Mouse (Mus musculus) v-Abl transformed pro-B cells (cell line): ENCODE data around the gene Hipk3.

Experiments
- in situ Hi-C, 2 experiments: fragments of 400-800 bp; cut with MboI; formaldehyde crosslinking; loops; one replicate each; pipeline ENCODE4 v1.15.1; 2025; ENCODE audit not compliant: unreplicated experiment in 2 of 2

Hipk3 gene

DNA sequence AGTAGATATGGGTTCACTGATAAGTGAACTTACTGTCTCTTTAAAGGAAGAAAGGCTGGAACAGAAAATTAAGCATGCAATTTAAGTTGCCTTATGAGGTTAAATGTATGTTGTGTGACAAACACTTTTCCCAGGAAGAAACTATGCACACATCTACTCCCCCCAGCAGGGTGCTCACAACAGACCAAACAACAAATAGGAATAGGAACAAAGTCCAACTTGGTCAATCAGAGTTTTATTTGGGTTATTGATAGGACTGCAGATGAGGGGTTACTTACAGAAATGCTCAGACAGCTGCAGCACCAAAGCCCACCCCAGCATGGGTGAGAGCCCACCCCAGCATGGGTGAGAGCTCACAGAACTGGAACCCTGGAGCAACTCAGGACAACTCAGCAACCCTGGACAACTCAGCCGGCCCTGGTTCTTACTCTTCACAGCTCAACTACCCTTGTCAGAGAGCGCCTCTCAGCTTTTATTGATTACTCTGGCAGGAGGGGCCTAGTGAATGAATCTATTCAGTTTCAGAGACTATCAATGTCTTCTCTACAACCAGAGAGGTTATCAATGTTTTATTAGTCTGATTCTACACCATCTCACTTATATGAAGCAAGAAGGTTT is 16.7 kb downstream of the Hipk3 start:
- in situ Hi-C loops: no loop called here

DNA sequence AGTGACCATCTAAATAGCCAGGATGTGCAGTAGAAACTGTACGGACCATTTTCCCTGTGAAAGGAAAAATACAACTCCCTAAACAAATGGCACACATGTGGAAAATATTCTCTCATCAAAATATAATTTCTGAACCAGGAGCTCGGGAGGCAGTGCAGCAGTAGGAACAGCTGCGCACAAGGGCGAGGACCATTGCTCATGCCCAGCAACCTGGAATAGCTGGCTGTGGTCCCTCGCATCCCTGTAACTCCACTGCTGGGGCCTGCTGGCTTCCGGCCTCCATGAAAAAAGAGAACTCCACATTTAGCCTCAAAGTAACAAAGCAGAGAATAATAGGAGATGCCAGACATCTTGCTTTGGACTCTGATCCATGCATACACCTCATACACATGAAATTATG is 22.2 kb downstream of the Hipk3 start:
- in situ Hi-C loops: no loop called here

DNA sequence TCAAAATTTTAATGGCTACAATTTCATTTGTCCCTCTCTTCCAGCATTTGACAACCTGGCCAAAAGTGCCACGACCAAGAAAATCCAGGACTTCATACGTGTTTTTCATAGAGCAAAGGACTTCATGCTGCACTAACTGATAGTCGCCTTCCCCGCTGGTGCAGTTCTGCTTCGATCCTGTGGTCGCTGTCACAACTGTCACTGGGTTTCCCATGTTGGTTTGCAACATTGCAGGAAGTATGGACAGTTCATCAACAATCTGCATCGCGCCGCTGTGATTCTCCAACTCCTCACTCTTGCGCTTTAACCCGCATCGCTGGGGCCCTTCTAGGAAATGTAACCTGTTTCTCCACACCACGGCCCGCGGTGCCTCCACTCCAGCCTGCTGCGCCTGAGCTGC is 23.1 kb downstream of the Hipk3 start:
- in situ Hi-C loops: no loop called here

DNA sequence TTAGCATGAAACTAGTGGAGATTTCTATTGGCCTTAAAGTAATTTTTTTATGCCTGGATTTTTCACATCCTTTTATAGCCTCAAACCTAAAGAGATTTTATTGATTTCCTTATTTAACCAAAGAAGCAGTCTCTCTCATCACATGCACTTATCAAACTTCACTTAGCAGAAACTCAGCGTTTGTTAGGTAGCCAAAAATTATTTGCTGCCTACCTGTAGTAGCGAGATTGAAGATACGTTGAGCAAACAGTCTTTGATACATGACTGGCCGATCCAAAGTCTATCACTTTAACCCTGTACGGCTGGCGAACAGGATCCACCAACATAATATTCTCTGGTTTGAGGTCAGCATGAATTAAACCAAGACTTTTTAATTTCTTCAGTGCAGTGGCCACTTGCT is 23.7 kb downstream of the Hipk3 start:
- in situ Hi-C loops: no loop called here

DNA sequence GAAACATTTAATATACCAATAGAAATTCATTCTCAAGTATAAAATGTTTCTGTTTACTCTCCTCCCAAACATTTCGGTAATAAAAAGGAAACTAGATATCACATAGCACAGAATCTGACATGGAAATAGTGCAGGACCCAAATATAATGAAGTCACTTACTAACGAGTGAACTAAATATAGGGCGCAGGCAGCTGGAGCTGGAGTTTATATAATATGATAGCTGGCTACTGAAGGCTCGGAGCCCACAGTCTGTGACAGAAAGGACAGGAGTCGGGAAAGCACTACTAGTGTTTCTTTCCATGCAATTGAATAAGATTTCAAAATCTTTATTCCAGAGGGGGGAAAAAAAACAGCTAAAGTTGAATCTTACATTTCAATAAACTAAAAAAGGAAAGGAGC is 25.8 kb downstream of the Hipk3 start:
- in situ Hi-C loops: no loop called here

DNA sequence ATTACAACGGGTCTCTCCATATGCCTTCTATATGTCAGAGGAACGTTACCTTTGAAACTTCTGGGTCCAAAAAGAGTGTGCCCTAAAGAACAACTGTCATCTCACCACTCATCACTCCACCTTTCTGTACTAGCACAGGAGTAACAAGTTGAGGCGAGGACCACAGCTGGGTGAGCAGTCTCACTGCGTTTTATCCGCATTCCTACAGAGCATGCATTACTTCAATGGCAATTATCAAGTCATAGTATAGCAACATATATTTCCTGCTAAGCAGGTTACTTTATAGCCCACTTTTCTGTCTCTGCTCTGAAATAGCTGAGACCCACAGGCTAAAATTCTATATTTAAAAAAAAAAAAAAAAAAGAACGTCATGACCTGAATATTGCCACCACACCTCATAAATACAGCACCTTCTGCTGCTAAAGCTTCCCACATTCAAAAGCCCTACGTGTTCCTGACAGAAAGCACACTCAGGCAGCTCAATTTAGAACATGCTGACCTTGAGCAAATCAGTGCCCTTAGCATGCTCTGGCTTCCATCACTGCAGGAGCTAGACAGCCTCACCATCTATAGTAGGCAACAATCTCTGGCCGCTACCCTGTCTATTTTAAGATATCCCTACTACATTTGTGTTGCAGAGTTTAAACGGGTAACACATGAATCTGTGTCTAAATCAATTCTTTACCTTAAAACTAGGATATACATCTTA is 27.2 kb downstream of the Hipk3 start:
- in situ Hi-C loops: no loop called here

DNA sequence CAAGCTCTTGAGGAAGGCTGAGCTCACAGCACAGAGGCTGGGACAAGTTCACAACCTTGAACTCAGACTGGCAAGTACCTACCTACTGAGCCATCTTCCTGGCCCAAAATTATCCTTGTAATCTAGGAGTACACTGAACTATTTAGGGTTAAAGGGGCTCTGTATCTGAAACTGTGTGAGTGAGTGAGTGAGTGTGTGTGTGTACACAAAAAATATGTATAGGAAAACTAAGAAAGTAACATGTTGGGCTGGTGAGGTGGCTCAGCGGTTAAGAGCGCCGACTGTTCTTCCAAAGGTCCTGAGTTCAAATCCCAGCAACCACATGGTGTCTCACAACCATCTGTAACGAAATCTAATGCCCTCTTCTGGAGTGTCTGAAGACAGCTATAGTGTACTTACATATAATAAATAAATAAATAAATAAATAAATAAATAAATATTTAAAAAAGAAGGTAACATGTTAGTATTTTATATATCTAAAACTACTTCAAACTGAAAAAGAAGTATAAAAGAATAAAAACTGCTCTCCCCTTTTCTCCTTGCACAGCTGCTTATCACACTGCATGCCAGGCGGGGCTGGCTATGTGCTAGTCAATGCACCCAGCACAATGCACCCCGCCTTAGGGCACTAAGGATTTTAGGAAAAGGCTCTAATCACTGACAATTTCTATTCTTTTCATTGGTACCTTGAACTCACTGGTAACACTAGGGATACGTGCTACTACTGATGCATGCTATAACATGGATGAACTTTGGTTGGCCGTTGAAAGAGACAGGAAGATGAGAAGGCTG is 28.4 kb downstream of the Hipk3 start:
- in situ Hi-C loops: no loop called here

DNA sequence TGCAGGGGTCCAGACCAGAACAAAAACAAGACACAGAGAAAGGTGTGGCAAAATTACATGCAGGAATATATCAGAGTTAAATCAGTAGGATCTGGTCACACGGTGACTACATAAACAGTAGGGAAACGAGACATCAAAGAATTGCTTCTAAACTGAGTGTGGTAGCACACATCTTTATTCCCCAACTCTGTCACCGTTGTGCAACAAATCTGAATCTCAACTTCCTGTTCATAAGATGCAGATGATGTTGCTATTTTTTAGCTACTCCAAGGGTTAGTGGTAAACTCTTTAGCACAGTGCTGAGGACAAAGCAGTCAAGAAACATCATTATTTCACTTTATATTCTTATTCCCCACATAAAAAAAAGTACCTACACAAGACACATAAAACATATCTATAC is 34.2 kb downstream of the Hipk3 start:
- in situ Hi-C loops: no loop called here

DNA sequence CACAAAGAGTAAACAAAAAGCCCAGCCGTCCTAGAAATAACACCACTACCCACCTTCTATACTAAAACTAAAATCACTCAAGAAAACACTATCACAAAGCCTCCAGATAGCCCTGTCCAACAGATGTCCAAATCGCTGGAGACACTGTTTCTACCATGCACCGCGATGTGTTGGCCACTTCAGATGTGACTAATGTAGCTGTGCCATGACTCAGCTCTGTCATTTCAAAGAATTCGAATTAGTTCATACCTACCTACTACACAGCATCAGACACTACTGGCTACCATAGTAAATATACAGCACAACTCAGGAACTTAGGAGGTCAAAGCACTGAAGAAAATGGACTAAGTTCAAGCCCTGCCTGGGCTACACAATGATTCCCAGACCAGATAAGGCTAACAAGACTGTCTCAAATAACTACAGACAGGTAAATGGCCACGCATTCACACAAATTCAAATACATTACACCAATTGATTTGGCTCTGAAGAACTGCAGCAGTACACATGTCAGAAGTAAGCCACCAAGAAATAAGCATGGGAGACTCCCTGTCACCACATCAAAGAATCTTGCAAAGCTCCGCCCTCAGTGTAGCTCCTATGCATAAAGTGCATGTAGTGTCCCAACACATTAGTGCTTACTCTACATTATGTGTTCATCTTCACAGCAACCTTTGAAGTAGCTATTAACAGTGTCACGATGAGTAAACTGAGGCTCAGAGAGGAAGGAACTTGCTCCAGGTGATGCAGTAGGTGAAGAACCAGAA is 35.5 kb downstream of the Hipk3 start:
- in situ Hi-C loops: no loop called here

DNA sequence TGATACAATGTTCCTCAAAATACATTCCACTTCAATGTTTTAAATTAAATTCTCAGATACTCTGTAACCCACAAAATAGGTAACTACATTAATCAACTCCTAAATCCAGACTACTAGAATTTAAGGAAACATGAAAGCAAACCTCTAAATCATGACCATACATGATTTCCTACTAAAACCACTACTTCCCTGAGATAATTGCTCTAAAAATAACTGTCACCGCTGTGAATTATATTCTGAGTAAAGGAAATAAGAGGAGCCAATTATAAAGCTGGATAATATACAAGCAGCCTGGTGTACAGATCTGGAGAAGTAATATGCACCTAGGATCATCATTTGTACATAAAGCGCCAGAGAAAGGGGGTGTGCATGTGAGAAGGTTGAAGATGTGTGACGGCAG is 37.1 kb downstream of the Hipk3 start:
- in situ Hi-C loops: no loop called here

DNA sequence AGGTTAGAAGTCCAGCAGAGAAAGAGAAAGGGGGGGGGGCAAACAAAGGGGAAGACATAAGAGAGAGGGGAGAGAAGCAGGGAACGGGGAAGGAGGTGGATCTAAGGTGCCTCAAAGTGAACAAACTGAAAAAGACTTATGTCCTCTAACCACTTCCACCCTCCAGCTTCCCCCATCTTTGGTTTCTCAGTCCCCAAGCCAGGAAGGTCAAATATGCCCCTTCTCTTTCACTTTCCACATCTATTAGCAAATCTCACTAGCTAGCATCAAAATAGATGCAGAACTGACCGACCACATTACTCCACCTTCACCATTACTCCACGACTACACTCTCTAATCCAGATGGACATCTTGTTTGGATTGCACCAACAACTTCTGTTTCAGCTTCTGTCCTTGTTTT is 43.6 kb downstream of the Hipk3 start:
- in situ Hi-C loops: loop anchor here (5.0 kb wide), 3 partner anchors 37 to 137 kb away; no protein-coding TSS in a partner anchor

DNA sequence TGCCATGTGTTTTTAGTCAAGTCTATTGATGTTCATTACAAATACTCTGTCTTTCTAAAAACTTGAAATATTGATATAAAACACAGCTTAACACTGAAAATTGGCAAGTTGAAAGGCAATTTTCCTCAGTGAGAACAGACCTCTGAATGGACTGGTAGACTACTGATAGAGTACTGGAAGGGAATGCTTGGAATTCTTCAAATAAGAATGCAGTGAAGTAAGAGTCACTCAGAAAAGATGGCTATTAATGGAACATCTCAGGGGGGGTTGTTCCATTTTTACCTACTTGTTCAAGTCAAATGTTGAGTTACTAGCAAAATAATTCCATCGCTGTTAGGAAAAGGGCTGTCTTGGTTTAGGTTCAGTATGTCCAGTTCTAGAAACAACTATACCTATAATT is 45.1 kb downstream of the Hipk3 start:
- in situ Hi-C loops: loop anchor here (5.0 to 25.0 kb wide), 6 partner anchors 236 to 788 kb away; partner anchors contain the start of genes Eif3m (in 1 of the 2) and Nat10 (in 1 of the 2)

DNA sequence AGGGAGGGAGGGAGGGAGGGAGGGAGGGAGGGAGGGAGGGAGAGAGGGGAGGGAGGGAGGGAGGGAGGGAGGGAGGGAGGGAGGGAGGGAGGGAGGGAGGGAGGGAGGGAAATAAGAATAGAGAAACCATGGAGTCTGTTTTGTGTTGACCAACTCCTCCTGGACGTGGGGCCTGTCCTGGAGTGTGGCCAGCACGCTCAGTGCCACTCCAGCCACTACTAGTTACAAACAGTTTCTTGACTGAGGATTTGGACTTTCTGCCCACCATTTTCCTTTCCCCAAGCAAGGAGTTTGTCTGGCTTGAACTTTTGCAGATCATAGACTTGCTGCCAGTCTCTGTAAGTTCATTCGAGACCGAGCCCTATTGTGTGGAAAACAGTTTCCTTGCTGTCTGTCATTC is 46.0 kb downstream of the Hipk3 start:
- in situ Hi-C loops: loop anchor here (5.0 to 25.0 kb wide), 6 partner anchors 237 to 789 kb away; partner anchors contain the start of genes Eif3m (in 1 of the 2) and Nat10 (in 1 of the 2)

DNA sequence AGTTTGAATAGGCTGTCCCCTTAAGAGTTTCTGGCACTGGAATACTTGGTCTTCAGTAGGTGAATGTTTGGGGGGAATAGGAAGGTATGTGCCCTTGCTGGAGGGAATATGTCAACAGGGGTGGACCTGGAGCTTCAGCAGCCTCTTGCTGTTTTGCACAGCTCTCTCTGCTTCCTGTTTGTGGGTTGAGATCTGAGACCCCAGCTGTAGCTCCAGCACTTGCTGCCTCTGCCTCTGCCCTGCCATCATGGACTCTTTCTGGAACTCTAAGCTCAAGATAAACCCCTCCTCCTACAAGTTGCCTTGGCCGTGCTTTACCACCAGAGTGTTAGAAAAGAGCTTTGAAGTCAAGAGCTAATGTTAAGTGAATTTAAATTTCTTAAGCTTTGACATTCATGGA is 48.2 kb downstream of the Hipk3 start:
- in situ Hi-C loops: loop anchor here (5.0 to 25.0 kb wide), 6 partner anchors 239 to 791 kb away; partner anchors contain the start of genes Eif3m (in 1 of the 2) and Nat10 (in 1 of the 2)

DNA sequence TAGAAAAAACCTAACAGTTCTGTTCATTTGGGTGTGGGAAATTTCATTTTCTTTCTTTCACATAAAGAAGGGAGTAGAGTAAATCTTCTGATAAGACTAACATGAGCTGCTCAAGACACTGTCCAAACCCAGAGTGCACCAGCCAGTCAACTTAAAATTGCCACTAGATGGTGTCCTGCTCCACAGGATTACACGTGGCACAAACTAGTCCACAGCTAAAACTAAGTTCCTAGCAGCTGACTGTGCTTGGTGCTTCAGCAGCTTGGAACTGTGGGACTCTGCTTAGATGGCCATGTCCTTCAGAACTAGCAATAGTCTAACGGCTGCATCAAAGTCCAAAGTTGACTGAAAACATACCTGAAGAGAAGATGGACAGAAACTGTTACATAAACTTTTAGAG is 49.5 kb downstream of the Hipk3 start:
- in situ Hi-C loops: loop anchor here (5.0 to 25.0 kb wide), 6 partner anchors 240 to 793 kb away; partner anchors contain the start of genes Eif3m (in 1 of the 2) and Nat10 (in 1 of the 2)

DNA sequence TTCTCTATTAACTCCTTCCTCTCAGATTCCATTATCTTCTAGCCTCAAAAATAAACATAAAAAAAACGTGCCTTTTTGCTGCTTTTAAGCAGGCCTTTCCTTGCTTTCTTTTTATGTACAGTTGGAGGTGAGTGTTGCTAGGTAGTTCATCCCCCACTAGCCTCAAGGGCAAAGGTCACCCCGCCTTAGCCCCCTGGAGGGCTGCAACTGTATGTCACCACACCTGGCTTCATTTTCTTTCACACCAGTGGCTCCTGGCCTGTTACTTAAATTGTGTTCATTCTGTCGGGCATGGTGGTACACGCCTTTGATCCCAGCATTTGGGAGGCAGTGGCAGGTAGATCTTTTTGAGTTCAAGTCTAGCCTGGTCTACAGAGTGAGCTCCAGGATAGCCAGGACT is 51.9 kb downstream of the Hipk3 start:
- in situ Hi-C loops: loop anchor here (10.0 to 25.0 kb wide), 5 partner anchors 242 to 795 kb away; partner anchors contain the start of genes Eif3m (in 1 of the 2) and Nat10 (in 1 of the 2)

DNA sequence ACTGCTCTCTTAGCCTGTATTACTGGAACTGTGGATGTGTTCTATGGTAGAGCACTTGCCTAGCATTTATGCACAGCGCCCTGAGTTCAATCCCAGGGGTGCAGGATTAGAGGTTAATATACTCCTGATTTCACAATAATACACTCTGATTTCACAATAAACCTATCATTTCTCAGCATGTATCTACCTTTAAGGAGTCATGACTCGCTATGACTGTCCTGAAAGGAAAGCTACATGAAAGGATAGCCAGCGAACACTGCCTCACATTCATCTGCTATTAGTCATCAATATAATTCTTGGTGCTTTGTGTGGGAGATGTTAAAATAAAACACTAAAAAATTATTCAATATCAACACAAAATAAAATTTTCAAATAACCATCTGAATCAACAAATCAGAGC is 58.0 kb downstream of the Hipk3 start:
- in situ Hi-C loops: loop anchor here (10.0 to 25.0 kb wide), 5 partner anchors 351 to 801 kb away; partner anchors contain the start of genes Eif3m (in 1 of the 2) and Nat10 (in 1 of the 2)

DNA sequence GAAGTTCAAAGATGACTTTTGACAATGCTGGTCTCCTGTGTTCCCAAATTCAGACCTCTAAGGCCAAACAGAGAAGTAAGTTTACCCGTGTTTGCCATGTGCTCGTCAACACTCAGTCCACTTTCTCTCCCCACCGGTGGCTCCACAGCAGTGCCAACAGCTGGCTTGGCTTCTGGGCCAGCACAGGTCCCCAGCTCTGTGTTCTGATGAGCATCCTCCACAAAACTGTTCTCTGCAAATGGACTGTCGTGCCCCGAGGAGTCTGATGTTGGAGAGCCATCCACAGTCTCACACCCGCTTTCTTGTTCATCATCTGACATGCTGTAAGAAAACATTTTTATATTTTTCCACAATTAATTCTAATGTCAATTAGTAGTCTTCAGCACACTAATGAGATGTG is 63.2 kb downstream of the Hipk3 start:
- in situ Hi-C loops: loop anchor here (10.0 to 25.0 kb wide), 5 partner anchors 356 to 806 kb away; partner anchors contain the start of genes Eif3m (in 1 of the 2) and Nat10 (in 1 of the 2)

DNA sequence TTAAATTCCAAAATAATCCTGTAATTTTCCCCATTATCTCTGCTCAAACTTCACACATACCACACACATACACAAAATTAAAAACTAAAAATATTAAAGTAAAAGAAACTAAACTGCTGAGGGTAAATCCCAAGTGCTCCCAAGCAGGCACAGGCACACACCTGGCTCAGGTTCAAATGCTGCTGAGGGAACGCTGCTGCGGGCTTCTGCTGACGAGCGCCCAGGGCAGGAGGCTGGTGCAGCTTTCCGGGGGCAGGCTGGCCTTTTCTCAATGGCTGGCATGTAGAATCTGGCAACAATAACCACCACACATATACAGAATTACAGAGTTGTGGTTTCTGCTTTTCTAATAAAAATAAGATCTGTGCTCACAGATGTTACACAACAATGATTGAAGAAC is 63.7 kb downstream of the Hipk3 start:
- in situ Hi-C loops: loop anchor here (10.0 to 25.0 kb wide), 5 partner anchors 357 to 807 kb away; partner anchors contain the start of genes Eif3m (in 1 of the 2) and Nat10 (in 1 of the 2)

DNA sequence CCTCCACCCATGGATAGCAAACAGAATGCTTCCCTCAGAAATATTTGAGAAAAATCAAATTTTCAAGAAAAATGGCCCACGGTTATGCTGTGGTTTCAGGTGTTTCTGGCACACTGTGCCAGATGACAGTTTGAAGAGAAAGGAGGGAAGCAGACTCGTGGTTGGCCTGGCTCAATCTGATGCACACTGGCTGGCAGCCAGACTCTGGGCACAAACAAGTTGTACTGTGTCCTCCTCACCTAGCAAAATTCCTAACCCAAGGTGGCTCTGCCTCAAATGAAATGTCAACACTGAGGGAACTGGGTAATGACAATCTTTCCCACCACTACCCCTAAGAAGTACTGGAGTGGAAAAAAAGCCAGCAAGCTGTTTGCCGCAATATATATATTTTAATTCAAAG is 68.1 kb downstream of the Hipk3 start:
- in situ Hi-C loops: loop anchor here (25.0 kb wide), 4 partner anchors 361 to 811 kb away; partner anchors contain the start of genes Eif3m (in 1 of the 2) and Nat10 (in 1 of the 2)
